Mouse (Mus musculus): Measurements from ENCODE around the gene Med24.
A peak's percentile ranks its signal among the peaks of the same experiment; 100 is the strongest.
"Not testable (repeated sequence)": the region's sequence is repeated elsewhere in the genome, so short reads cannot be mapped to it uniquely, and the experiment has no call there.

Gene Med24

DNA sequence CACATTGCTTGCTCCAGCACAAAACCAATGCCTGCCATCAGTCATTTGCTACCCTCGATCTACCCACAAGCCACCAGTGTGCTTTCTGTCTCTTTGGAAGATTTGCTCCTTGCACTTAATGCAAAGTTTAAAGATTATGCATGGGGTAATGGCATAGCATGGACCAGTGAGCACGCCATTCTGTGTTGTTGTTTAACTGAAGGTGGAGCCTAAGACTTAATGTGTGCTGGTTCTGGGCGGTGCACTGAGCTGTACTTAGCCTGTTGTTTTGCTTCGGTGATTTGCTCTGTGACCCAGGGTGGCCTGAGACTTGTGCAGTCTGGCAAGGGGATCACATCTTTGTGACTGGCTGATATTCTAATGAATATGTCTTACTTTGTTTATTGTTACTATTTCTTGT is 42.3 kb downstream of the Med24 start:
- DNase-seq = no peak

DNA sequence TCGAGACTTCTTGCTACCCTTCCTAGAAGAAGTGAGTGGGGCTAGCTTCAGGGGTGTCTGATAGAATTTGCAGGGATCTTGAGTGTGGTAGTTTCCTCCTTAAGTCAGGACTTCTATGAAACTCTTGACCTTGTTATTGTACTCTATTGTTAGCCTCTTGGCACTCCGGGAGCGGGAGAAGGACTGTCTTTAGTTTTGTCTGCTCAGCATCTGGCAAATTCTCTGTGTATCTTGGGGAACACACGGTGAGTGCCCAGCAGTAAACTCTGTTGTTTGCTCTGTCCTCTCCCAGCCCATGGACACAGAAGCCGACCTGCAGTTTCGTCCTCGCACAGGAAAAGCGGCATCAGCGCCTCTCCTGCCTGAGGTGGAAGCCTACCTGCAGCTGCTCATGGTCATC is 43.6 kb downstream of the Med24 start:
- no peak for DNase-seq

DNA sequence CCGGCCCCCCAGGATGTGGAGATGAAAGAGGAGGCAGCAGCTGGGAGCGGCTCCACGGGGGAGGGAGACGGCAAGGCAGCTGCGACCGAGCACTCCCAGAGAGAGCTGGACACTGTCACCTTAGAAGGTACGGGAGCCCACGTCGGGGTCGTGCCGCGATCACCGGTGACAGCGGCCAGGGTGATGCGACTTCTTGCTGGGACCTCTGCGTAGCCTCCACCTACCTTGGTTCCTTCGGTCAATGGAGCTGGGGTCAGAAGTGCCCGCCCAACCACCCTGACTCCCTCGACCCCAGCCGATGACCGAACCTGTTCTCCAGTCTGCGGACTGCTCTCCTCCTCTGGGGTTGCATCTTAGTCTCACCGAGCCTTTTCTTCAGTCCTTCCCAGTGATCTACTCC is 46.4 kb downstream of the Med24 start:
- no peak for DNase-seq

DNA sequence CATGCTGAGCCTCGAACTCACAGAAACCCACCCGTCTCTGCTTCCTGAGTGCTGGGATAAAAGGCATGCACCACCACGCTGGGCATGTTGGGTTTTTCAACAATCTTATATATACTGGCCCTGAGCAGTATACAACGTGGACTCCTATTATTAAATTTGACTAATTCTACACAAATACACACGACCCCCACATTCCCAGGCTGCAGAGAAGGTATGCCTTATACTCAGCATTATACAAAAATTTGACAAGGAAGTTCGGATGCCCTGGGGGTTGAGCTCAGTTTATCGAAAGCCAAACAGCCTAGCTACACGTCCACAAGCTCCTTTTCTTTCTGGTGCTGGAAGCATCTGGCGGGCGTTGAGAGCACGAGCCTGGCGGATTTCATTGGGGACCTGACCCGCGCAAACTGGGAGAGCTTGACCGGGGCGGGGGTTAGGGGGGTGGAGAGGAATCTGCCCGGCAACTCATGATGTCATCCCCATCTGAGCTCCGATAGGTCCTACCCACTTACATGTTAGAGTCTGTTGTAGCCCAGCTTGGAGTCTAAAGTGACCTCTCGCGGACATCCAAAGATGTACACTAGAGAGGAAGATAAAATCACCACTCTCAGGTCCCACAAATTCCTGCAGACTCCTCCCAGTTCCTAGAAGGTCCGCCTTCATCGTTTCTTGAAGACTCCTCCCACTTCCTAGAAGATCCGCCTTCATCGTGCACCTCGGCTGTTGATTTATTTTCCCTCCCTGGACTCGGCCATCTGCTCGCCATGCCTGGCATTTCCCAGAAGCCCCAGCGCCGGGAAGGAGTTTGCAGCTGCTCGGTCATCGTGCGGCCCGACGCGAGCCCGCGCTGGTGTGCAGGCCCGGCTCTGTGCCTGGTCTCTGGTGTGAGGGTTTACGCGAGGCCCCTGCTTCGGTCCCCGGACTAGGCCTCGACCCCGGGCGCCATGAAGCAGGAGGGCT is 47.2 kb downstream of the Med24 start, which contains the start of gene Psmd3:
Psmd3 (plus strand) TSS at position 769 of the 960 bp plus-strand sequence.
- peak; percentile 97 for DNase-seq

DNA sequence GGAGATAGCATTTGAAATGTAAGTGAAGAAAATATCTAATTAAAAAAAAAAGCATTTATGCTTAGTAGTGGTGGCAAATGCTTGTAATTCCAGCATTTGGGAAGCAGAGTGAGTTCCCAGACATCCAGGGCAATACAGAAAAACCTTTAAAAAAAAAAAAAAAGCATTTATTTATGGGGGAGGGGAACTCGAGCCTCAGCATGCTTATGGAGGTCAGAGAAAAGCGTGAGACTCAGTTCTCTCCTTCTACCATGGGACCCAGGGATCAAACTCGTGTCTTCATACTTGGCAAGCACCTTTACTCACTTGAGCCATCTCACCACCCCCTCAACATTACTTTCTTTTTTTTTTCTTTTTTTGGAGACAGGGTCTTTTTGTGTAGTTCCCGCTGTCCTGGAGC is 48.0 kb downstream of the Med24 start:
- no peak for DNase-seq

DNA sequence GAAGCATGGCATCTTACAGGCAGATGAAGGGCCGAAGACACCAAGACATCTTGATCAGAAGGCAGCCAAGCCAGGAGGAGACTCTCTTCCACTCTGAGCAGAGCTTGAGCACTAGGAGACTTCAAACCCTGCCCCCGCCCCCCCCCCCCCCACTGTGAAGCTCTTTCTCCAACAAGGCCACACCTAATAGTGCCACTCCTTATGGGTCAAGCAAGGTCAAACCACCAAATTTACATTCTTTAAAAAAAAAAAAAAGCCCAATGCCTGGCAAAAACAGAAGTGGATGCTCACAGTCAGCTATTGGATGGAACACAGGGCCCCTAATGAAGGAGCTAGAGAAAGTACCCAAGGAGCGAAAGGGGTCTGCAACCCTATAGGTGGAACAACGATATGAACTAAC is 48.6 kb downstream of the Med24 start:
- not testable (repeated sequence) for DNase-seq

GRCm38 (mm10) chr11:98680023-98680422 is 49.2 kb downstream of the Med24 start:
- DNase-seq = peak; percentile 27

GRCm38 (mm10) chr11:98675829-98676363 is 53.3 kb downstream of the Med24 start:
- no peak for DNase-seq

DNA sequence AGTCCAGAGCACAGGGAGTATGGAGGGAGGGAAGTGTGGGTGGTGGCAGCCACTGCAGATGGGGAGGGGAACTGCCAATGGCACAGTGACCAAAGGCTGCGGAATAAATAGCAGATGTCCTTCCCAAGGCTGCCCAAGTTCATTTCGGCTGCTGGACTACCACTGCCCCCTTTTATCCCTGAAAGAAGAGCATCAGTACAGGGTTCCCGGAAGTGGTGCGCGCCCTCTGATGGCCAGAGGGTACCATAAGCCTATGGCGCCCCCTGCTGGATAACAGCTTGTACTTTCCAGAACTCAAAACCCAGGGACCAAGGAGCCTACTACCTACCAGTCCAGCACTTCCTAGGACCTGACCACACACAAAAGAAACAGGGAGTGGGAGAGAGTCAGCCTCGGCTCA is 56.1 kb downstream of the Med24 start:
- DNase-seq = peak; percentile 42

- DNase-seq = no peak
Measured at GRCm38 (mm10) chr11:98672482-98672881, 56.8 kb downstream of the Med24 start.

GRCm38 (mm10) chr11:98671857-98672256 is 57.4 kb downstream of the Med24 start:
- DNase-seq = no peak

- DNase-seq = no peak
Measured at GRCm38 (mm10) chr11:98671284-98671815, 57.9 kb downstream of the Med24 start.

DNA sequence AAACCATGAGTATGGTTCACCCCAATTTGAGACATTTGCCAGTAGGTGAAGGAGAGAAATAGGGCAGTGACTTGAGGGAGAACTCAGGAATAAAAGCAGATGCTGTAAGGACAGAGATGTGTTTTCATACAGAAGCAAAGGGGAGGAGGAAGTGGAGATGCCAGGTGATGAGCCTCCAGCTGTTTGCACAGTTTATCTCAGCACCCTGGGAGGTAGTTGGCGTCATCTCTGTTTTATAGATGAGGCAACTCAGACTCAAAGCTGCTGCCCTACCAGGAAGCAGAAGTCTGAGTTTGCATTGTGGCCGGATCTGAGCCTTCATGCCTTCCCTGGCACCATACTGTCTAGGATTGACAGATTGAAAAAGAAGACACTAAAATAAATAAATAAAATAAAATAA is 60.3 kb downstream of the Med24 start:
- no peak for DNase-seq

- DNase-seq = no peak
Measured at GRCm38 (mm10) chr11:98664091-98664490, 65.1 kb downstream of the Med24 start, which contains the start of gene Gsdma. Gsdma (plus strand) TSS chr11:98664351.

GRCm38 (mm10) chr11:98660517-98660916 is 68.7 kb downstream of the Med24 start:
- peak; percentile 40 for DNase-seq

- not testable (repeated sequence) for DNase-seq
Measured at GRCm38 (mm10) chr11:98655076-98655475, 74.2 kb downstream of the Med24 start.

Measured in cerebellum, adult 9-11 months (tissue).